ENCODE assay signal across 15 mouse cellular contexts in the genomic region with DNA sequence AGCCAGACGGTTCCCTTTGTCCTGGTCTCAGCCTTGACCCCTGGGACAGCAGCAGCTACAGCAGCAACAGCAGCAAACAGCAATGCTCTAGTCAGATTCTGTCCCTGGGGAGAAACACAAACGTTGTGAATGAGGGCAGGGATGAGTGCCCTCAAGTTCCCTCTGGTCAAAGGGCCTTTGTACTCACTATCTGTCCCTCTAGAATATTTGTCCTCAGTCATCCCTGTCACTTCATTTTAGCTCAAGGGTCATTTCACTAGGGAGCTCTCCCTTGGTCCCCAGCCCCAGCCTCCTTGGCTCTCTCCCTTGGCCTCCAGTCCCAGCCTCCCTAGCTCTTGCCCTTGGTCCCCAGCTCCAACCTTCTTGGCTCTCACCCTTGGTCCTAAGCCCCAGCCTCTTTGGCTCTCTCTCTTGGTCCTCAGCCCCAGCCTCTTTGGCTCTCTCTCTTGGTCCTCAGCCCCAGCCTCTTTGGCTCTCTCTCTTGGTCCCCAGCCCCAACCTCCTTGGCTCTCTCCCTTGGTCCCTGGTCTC.
DNase-seq lines count a peak whose midpoint lies in the region; ATAC-seq and TF ChIP-seq lines count a peak whose summit lies in the region.
"Had no signal": no experiment of that assay in that cellular context is flagged by ENCODE, and none has a peak within 500 bp of the region (broad histone marks: within the 10 kb centered on the region; RNA-seq: fewer than 3 reads in every experiment).

No protein-coding gene starts in this region.

- H3K36me3 ChIP-seq in heart, embryonic 12.5 days = no peaks in the 10 kb centered on the region
- no peaks in the 10 kb centered on the region for H3K36me3 ChIP-seq in heart, postnatal 0 days (replicated peaks; ENCODE audit: control insufficient read depth, insufficient read depth, low read length)
- H3K36me3 ChIP-seq: embryonic facial prominence, embryonic 15.5 days; forebrain, embryonic 15.5 days; liver, embryonic 12.5 days; neural tube, embryonic 15.5 days had no signal

- no peak for ATAC-seq in heart, embryonic 12.5 days (ENCODE audit: insufficient number of reproducible peaks, low FRiP score)
- peak; percentile 49; the same call in 1 of the 2 replicates for ATAC-seq in heart, postnatal 0 days (ENCODE audit: insufficient read depth, low read depth)
- ATAC-seq: forebrain, embryonic 15.5 days; hindbrain, embryonic 16.5 days; liver, embryonic 12.5 days had no signal

- TF ChIP-seq EP300 in heart, postnatal 0 days (IDR thresholded peaks at IDR 0.05; ENCODE audit: low read depth) = no peak

- no peak overlapping the region for H3K27ac ChIP-seq in heart, embryonic 12.5 days (ENCODE audit: poor library complexity, severe bottlenecking)
- H3K27ac ChIP-seq in heart, postnatal 0 days (ENCODE audit: low read depth) = no peak overlapping the region
- H3K27ac ChIP-seq: embryonic facial prominence, embryonic 15.5 days; forebrain, embryonic 15.5 days; liver, embryonic 12.5 days; neural tube, embryonic 15.5 days had no signal

- no peaks in the 10 kb centered on the region for H3K9me3 ChIP-seq in heart, embryonic 12.5 days (replicated peaks)
- no peaks in the 10 kb centered on the region for H3K9me3 ChIP-seq in heart, postnatal 0 days (replicated peaks; ENCODE audit: control insufficient read depth, low read length)
- H3K9me3 ChIP-seq: embryonic facial prominence, embryonic 15.5 days; forebrain, embryonic 15.5 days; liver, embryonic 12.5 days; neural tube, embryonic 15.5 days had no signal

- 24% methylated on average over 2 of the region's 2 CpGs for WGBS in heart, embryonic 12.5 days
- WGBS in heart, postnatal 0 days = 39% methylated on average over 2 of the region's 2 CpGs

- H3K9ac ChIP-seq in heart, embryonic 12.5 days = no peak overlapping the region
- H3K9ac ChIP-seq in heart, postnatal 0 days (replicated peaks; ENCODE audit: low read depth, low read length) = no peak overlapping the region
- H3K9ac ChIP-seq: embryonic facial prominence, embryonic 15.5 days; forebrain, embryonic 15.5 days; liver, embryonic 12.5 days; neural tube, embryonic 15.5 days had no signal

- H3K4me3 ChIP-seq in heart, embryonic 12.5 days = no peak overlapping the region
- no peak overlapping the region for H3K4me3 ChIP-seq in heart, postnatal 0 days (ENCODE audit: low read depth, low read length)
- H3K4me3 ChIP-seq: embryonic facial prominence, embryonic 15.5 days; forebrain, embryonic 15.5 days; liver, embryonic 12.5 days; neural tube, embryonic 15.5 days had no signal

- H3K27me3 ChIP-seq in heart, embryonic 12.5 days (replicated peaks) = no peaks in the 10 kb centered on the region
- no peaks in the 10 kb centered on the region for H3K27me3 ChIP-seq in heart, postnatal 0 days (ENCODE audit: control insufficient read depth, insufficient read depth, low read length)
- H3K27me3 ChIP-seq: embryonic facial prominence, embryonic 15.5 days; forebrain, embryonic 15.5 days; liver, embryonic 12.5 days; neural tube, embryonic 15.5 days had no signal

- no peak overlapping the region for H3K4me2 ChIP-seq in heart, embryonic 12.5 days
- no peak overlapping the region for H3K4me2 ChIP-seq in heart, postnatal 0 days (ENCODE audit: low read depth, low read length)
- H3K4me2 ChIP-seq: embryonic facial prominence, embryonic 15.5 days; forebrain, embryonic 15.5 days; liver, embryonic 12.5 days; neural tube, embryonic 15.5 days had no signal

- intact Hi-C loops in left cerebral cortex, postnatal 25 days (cut with DNase I) = no loop called here

- DNase-seq in heart, adult 11 months = peak; percentile 97
- DNase-seq in ovary, postnatal 36 days (ENCODE audit: low spot score) = peak; percentile 16
- DNase-seq in ovary, adult 18-20 months (ENCODE audit: low spot score) = no peak
- peak; percentile 6 for DNase-seq in heart, postnatal 0 days (ENCODE audit: low spot score)
- peak; percentile 11 for DNase-seq in lung, postnatal 36 days
- DNase-seq in left cerebral cortex, postnatal 25 days (ENCODE audit: low spot score in 2 of 2) = no peak
- DNase-seq in frontal cortex, adult 2 months (ENCODE audit: extremely low spot score in 1 of 2, low spot score in 1 of 2) = no peak
- DNase-seq: right cerebral cortex, postnatal 14 days; thymus, postnatal 4 days had no signal

- TF ChIP-seq CTCF in heart, postnatal 0 days (IDR thresholded peaks at IDR 0.05; ENCODE audit: low read depth) = no peak

- H3K4me1 ChIP-seq in heart, embryonic 12.5 days (replicated peaks) = no peaks in the 10 kb centered on the region
- H3K4me1 ChIP-seq in heart, postnatal 0 days (ENCODE audit: control insufficient read depth, insufficient read depth) = no peaks in the 10 kb centered on the region
- H3K4me1 ChIP-seq: embryonic facial prominence, embryonic 15.5 days; forebrain, embryonic 15.5 days; liver, embryonic 12.5 days; neural tube, embryonic 15.5 days had no signal

Comparison
In these comparisons a context has a peak if more than half of its experiments do, and no peak if none do; other contexts are left out.
1. DNase-seq: peak in heart, adult 11 months (single experiment), ovary, postnatal 36 days (single experiment), heart, postnatal 0 days (single experiment) and lung, postnatal 36 days (single experiment); none in ovary, adult 18-20 months (single experiment), left cerebral cortex, postnatal 25 days (0 of 2) and frontal cortex, adult 2 months (0 of 2).